Mouse (Mus musculus): ENCODE data around the gene Gm11627. TPM values are rescaled to one million over a fixed set of nuclear protein-coding genes. Genes with fewer than 3 reads are reported as not detected.
"Not testable (repeated sequence)": the region's sequence is repeated elsewhere in the genome, so short reads cannot be mapped to it uniquely, and the experiment has no call there.

Gene Gm11627
- total RNA-seq, 2 experiments from 2014 or later, result not detected

DNA sequence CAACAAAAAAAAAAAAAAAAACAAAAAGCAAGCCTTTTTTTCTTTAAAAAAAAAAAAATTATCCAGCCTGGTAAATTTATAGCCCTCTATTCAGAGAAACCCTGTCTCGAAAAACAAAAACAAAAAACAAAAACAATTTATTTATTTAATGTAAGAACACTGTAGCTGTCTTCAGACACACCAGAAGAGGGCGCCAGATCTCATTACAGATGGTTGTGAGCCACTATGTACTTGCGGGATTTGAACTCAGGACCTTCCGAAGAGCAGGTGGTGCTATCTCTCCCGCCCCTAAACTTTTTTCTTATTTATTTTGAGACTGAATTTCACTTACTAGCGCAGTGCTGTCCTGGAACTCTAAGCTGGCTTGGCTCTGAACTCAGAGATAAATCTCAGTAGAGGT, 12.1 kb downstream of the Gm11627 start:
- ATAC-seq (replicated peaks; ENCODE audit: low FRiP score, low TSS enrichment, poor library complexity, severe bottlenecking), result no peak

DNA sequence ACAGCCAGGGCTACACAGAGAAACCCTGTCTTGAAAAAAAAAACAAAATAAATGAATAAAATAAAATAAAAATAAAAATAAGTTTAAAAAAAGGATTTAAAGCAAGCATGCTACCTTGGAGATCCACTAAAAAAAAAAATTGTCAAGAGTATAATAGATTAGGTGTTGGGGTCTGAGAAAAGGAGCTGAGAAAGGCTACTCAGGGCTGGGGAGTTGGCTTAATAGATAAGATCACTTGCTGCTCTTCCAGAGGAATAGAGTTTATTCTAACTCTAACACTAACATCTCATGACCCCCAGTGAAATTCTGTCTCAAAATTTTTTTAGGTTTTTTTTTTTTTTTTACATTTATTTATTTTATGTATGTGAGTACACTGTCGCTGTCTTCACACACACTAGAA, 13.0 kb downstream of the Gm11627 start:
- no peak for ATAC-seq (replicated peaks; ENCODE audit: low FRiP score, low TSS enrichment, poor library complexity, severe bottlenecking)

DNA sequence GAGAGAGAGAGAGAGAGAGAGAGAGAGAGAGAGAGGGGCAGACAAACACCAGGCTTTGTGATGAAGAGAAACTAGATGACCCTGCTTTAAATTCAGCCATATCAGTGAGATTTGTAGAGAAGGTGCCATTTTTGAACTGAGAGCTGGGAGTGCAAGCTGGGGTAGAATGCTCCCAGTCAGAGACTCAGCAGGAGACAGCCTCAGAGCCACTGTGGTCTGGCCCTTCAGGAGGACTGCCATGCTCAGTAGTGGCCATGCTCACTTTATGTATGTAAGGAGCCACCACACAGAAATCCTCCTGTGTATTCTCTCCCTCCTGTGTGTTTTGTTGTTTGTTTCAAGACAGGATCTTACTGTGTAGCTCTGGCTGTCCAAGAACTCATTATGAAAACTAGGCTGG, 13.5 kb downstream of the Gm11627 start:
- ATAC-seq (replicated peaks; ENCODE audit: low FRiP score, low TSS enrichment, poor library complexity, severe bottlenecking), result no peak

- not testable (repeated sequence) for ATAC-seq (replicated peaks; ENCODE audit: low FRiP score, low TSS enrichment, poor library complexity, severe bottlenecking)
Measured at GRCm38 (mm10) chr11:102564952-102565671, 14.1 kb downstream of the Gm11627 start.

DNA sequence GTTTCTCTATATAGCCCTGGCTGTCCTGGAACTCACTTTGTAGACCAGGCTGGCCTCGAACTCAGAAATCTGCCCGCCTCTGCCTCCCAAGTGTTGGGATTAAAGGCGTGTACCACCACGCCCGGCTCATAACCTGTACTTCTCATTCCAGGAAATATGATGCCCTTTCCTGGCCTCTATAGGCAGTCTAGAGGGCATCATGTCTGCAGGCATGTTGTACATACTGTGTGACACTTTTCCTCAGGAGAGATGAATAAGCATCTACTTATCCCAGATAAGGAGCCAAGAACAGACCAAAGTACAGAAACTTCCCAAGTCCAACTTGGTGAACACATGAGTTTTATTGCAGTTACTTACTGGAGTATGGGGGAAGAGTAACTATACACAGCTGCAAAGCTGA, 20.6 kb downstream of the Gm11627 start:
- no peak for ATAC-seq (replicated peaks; ENCODE audit: low FRiP score, low TSS enrichment, poor library complexity, severe bottlenecking)

DNA sequence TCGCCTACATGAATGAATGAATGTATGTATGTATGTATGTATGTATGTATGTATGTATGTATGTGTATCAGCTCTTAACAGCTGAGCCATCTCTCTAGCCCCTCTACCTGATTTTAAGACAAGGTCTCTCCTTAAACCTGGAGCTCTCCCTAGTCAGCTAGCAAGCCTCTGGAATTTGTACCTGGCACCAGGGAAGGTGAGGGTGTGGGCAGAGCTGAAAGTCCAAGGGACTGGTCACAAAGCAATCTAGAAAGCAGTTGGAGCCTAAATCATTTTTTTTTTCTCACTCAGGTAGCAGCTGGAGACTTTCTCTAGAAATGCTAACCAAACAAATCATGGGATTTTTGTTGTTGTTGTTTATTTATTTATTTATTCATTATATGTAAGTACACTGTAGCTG, 21.9 kb downstream of the Gm11627 start:
- no peak for ATAC-seq (replicated peaks; ENCODE audit: low FRiP score, low TSS enrichment, poor library complexity, severe bottlenecking)

- ATAC-seq (replicated peaks; ENCODE audit: low FRiP score, low TSS enrichment, poor library complexity, severe bottlenecking), result no peak
Measured at GRCm38 (mm10) chr11:102556716-102557074, 22.6 kb downstream of the Gm11627 start.

- peak; percentile 92 for ATAC-seq (replicated peaks; ENCODE audit: low FRiP score, low TSS enrichment, poor library complexity, severe bottlenecking)
Measured at GRCm38 (mm10) chr11:102556031-102556715, 23.1 kb downstream of the Gm11627 start, which contains the start of gene Gpatch8. Gene Gpatch8, minus strand, starts transcription at chr11:102556392.

DNA sequence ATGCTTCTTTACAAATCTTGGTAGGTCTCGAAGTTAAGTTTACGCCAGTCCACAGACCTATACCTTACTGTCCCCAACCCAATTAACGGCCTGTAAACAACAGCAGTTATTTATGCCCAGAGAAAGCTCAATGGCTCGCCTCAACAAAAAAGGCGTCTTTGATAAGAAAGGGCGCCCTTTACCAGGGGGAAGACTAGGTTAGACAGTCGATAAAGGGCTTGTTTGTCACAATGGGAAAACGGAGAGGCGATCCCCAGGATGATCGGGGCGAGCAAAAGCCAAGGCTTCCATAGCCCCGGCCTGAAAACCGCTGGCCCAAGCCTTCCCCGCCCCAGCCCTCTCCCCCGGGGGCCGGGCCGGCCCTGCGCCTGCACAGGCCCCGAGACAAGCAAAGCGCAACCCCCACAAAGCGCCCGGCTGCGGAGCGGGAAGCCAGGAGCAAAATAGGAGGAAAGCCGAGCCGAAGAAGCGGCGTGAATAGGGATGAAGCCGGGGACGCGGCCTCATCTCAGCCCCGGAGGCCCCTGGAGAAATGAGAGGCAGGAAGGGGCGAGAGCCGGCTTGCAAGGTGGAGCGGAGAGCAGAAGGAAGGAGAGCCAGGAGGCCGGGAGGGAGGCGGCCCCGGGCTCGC, 23.7 kb downstream of the Gm11627 start:
- ATAC-seq (replicated peaks; ENCODE audit: low FRiP score, low TSS enrichment, poor library complexity, severe bottlenecking), result peak; percentile 39; the same call in 1 of the 2 replicates

- ATAC-seq (replicated peaks; ENCODE audit: low FRiP score, low TSS enrichment, poor library complexity, severe bottlenecking), result 0 out of 2 replicates have a peak, but pooled peaks have one; percentile 45
Measured at GRCm38 (mm10) chr11:102552051-102552450, 27.2 kb downstream of the Gm11627 start.

GRCm38 (mm10) chr11:102551176-102551575, 28.1 kb downstream of the Gm11627 start:
- no peak for ATAC-seq (replicated peaks; ENCODE audit: low FRiP score, low TSS enrichment, poor library complexity, severe bottlenecking)

- ATAC-seq (replicated peaks; ENCODE audit: low FRiP score, low TSS enrichment, poor library complexity, severe bottlenecking), result no peak
Measured at GRCm38 (mm10) chr11:102541471-102541870, 37.8 kb downstream of the Gm11627 start.

- not testable (repeated sequence) for ATAC-seq (replicated peaks; ENCODE audit: low FRiP score, low TSS enrichment, poor library complexity, severe bottlenecking)
Measured at GRCm38 (mm10) chr11:102540286-102540685, 39.0 kb downstream of the Gm11627 start.

DNA sequence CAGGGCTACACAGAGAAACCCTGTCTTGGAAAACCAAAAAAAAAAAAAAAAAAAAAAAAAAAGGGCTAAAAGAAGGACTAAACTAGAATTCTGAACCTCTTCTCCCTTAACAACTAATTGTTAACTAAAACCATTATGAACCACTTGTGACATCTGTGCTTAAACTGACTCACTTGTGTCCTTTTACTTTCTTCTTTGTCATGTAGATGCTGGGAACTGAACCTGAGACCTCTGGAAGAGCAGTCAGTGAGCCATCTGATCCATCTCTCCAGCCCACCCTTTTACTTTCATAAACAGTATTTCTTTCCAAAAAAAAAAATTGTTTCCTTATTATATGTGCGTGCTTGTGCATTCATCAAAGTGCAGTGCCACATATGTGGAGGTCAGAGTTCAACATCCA, 39.6 kb downstream of the Gm11627 start:
- no peak for ATAC-seq (replicated peaks; ENCODE audit: low FRiP score, low TSS enrichment, poor library complexity, severe bottlenecking)

GRCm38 (mm10) chr11:102536210-102536609, 43.1 kb downstream of the Gm11627 start:
- ATAC-seq (replicated peaks; ENCODE audit: low FRiP score, low TSS enrichment, poor library complexity, severe bottlenecking), result no peak

DNA sequence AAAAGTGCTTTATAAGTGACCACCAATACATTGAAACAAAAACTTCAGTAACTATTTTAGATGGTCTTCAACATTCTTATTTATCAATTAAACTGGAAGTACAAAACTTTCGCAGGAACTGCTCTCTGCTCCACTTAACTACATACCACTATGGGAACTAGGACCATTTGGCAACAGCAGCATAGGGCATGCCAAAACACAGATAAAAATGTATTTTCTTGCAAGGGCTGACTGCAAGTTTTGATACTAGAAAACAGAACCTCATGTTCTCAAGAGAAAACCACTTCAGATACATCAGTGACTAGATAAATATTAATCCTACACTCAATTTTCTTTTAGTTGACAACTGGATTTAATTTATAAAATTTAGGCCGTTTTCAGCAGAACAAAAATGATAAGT, 45.2 kb downstream of the Gm11627 start:
- ATAC-seq (replicated peaks; ENCODE audit: low FRiP score, low TSS enrichment, poor library complexity, severe bottlenecking), result no peak

GRCm38 (mm10) chr11:102531425-102531824, 47.8 kb downstream of the Gm11627 start:
- ATAC-seq (replicated peaks; ENCODE audit: low FRiP score, low TSS enrichment, poor library complexity, severe bottlenecking), result no peak
